Mouse (Mus musculus) testis, postnatal 10 days (tissue): ENCODE measurements at regions not wholly inside any gene's neighbourhood (a gene's known extent, or its start where the extent isn't known, plus 50 kb on each side); places are given as distances from the start of the nearest gene placed in this dataset.

Experiments
- DNase-seq: peaks from one replicate; pipeline ENCODE4 v3.0.0; 2021; ENCODE audit warnings: low spot score

DNA sequence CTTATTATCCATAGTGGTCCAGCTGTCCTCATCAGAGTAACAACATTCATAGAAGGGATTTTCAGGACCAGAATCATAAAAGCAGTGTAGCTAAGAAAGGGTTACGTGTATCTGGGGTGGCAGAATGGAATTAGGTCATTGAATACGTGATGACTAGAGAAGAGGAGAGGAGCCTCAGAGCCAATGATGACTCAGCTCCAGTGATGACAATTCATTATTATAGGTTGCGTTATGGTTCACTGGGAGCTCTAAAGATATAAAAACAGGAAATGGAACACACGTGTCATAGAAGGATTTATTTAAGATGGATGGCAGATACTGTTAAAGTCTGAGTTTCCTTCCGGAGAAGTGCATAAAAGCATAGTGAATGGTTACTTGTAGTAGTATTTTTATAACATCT, 291.6 kb downstream of the Isl1 start:
- DNase-seq, result no peak

DNA sequence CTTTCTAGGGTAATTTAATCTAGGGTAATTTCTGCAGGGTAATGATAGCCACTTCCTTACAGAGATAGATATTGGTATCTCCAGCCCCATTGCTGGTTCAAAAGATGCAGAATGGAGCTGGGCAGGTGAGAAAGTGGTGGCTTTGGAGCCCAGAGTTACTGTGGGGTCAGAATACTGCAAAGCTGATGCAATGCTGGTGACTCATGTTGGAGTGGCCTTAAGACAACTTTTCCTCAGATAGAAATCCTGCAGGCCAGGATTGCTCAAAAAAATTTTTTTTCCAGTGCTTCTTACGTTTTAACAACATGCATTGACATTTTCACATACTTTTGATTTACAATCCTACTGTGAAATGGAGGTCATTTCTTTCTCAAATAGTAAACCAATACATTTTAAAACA, 305.8 kb downstream of the Isl1 start:
- DNase-seq, result no peak

DNA sequence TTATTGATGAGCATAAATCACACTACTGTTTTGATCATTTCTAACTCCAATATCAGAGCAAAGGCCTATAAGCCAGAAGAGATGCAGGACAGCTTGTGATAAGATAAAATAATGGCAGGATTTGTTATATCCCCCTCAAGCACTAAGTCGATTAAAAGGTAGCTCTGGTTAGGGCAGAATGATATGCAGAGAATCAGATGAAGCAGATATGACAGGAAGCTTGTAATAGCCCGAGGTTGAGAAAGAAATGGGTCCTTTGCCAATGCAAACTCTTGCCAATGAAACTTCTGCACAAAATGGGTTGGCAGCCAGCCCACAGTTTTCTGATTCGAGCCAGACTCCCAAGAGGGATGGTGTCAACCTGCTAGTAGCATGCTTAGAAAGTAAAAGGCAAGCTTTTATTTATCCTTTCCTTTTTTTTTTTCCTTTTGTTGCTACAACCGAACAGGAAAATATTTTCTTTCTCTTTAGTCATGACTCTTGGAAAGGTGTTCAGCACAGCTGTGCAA, 307.0 kb downstream of the Isl1 start:
- DNase-seq, result peak; percentile 49

DNA sequence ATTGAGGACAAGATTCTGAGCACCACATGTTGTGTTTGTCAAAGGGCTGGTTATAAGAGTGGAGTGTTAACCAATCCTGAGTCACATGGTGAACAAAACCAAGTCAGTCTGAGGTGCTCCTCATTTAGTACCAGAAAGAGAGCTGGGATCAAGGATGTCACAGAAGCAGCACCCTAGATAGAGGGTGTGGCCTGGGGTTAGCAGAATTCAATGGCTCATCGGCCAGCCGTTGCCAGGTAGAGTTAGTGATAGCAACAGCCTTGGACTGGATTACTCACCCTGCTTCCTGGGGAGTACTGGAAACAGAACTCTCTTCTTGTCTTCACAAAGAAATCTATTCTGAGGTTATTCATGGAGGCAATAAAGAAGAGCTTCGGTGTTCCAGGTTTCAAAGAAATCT, 318.9 kb downstream of the Isl1 start:
- DNase-seq, result no peak

DNA sequence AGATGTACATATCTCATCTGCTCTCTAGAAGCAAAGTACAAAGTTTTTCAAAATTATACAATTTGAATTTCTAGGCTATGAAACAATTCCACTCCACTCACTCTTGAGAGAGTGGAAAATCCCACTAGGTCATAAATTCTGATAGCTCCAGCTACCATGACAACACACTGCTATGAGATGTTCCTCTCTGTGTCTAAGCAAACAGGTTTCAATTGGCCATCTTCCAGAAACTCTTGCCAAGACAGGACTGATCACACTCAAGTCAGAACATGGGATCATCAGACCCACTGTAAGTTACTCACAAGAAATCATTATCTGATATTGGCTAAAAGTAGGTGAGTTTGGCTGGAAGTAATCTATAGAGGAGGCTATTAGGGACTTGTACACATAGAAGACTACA, 320.4 kb downstream of the Isl1 start:
- DNase-seq, result no peak

DNA sequence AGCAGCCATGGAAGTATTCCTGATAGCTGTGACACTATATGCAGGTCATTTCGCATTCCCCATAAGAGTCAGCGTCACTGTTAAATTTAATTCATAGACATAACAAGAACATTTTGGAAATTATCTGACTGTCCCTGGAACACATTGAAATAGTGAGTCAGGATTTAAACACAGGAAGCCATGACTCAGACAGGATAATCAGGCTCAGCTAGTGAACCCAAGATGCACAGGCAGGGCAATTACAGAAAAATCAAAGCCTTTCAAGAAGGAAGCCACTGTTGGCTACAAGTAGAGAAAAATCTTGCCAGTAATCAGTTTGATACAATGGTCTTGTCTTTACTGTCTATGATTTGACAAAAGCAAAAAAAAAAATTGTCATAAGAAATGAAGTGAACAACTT, 323.2 kb downstream of the Isl1 start:
- no peak for DNase-seq

DNA sequence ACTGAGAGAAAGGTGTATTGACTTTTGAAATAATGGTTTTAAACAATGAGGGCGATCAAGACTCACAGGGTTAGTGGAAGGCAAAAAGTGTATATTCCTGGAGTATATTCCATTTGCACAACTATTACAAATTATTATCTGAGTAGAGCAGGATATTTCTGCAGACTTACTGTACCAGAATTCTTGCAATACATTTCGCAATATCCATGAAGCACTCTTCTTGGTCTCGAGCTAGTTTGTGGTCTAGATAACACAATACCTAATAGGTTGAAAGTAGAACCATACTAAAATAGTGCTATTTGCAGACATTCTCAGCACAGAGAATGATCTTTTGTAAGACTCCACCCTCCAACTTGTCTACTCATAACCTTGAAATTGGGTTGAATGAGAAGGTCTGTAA, 323.8 kb downstream of the Isl1 start:
- no peak for DNase-seq

DNA sequence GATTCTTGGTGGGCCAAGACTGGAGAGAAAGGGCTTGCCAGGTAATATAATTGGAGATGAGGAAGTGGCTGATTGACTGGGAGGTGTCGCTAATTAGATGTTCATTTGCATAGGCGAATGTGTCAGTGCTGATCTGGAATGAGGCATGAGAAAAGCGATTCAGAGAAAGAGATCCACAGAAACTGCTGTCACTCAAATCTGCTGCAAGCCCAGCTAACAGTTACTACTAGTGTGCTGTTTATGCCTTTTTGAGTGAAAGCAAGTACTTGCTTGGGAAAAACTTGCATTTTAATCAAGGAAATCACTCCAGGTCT, 331.6 kb downstream of the Isl1 start:
- no peak for DNase-seq

DNA sequence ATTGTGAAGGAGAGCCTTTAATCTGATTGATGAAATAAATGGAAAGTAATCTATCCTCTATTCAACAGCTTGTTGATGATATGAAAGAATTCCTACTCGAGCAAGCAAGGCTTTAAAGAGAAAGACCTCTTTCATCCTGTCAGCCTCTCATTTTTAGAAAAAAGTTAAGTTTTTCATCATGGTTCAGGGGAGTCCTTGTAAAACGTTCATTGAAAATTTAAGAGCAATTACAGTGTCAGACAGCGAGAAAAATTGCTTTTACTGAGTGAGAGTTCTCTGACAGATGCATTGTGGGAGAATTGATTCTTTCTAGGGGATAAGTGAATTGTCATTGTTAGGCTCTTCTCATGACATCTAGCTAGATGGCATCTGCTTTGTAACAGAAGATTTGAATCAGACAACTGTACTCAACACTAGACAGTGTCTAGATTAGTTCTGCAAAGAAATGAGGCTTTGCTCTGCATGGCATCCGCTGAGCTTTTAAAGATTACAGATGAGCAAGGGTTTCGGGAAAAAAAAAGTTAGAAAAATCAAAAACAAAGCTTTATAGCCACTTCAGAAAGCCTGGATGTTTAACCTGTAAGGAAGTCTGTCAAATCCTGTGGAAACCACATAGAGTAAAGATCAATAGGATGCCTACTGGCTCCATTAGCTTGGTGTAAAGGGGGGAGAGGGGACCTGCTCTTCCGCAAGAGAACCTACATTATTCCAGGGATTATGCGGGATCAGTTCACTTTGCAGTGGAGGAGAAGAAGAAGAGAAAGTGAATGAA, 332.2 kb downstream of the Isl1 start:
- no peak for DNase-seq
